Mouse (Mus musculus) heart, embryonic 11.5 days (tissue): ENCODE results near the gene Srgap2. TPM values are rescaled to one million over a fixed set of nuclear protein-coding genes. Genes with fewer than 3 reads are reported as not detected.

Experiments
- ATAC-seq: fragments of 200-750 bp; cut with Nextera tagmentation; replicated peaks from 2 replicates; pipeline ENCODE4 v1.8.0; 2017; ENCODE audit warnings: moderate library complexity; ENCODE audit not compliant: insufficient number of reproducible peaks, low FRiP score, low TSS enrichment
- H3K27ac ChIP-seq: fragments of 300-500 bp; sonication (generic); 2 replicates; pipeline ENCODE4 v1.5.1; 2014; ENCODE audit warnings: mild to moderate bottlenecking, low read depth, low read length
- H3K27me3 ChIP-seq: fragments of 300-500 bp; sonication (generic); 2 replicates; pipeline ENCODE4 v1.6.1; 2014; ENCODE audit warnings: mild to moderate bottlenecking, low read length, mixed read lengths; ENCODE audit not compliant: control insufficient read depth, insufficient read depth
- H3K36me3 ChIP-seq: fragments of 300-500 bp; sonication (generic); 2 replicates; pipeline ENCODE4 v1.6.1; 2014; ENCODE audit warnings: mild to moderate bottlenecking, low read length, moderate library complexity, mixed read lengths; ENCODE audit not compliant: control insufficient read depth, insufficient read depth
- H3K4me1 ChIP-seq: fragments of 300-500 bp; sonication (generic); 2 replicates; pipeline ENCODE4 v1.6.1; 2014; ENCODE audit warnings: low read length; ENCODE audit not compliant: control insufficient read depth, insufficient read depth
- H3K4me2 ChIP-seq: fragments of 300-500 bp; sonication (generic); 2 replicates; pipeline ENCODE4 v1.6.1; 2014; ENCODE audit warnings: mild to moderate bottlenecking, moderate library complexity
- H3K4me3 ChIP-seq: fragments of 300-500 bp; sonication (generic); 2 replicates; pipeline ENCODE4 v1.5.1; 2014; ENCODE audit warnings: low read depth, low read length
- H3K9ac ChIP-seq: fragments of 300-500 bp; sonication (generic); 2 replicates; pipeline ENCODE4 v1.6.1; 2014; ENCODE audit warnings: mild to moderate bottlenecking, low read depth, low read length, moderate library complexity
- H3K9me3 ChIP-seq: fragments of 300-500 bp; sonication (generic); replicated peaks from 2 replicates; pipeline ENCODE4 v1.6.1; 2016; ENCODE audit warnings: low read length; ENCODE audit not compliant: control insufficient read depth
- WGBS: fragments of 180-500 bp; shearing (Covaris S2); extraction: QIAGEN DNeasy Blood & Tissue Kit; methylation state at CpG from one replicate; pipeline ENCODE4 v1.1.7; 2014; ENCODE audit not compliant: insufficient replicate concordance; 5-methylcytosine and 5-hydroxymethylcytosine counted together
- polyA plus RNA-seq: library from polyadenylated mRNA; unstranded; fragments of >200 nt; fragmentation: Nextera tagmentation; extraction: Ambion mirVana; gene quantifications from 2 replicates; pipeline ENCODE4 v1.2.1, GENCODE M21; 2014

Gene Srgap2
- polyA plus RNA-seq, 1 experiment from 2014 or later = 23.3 TPM

- Histone ChIP-seq H3K27me3 (no peaks in the 10 kb centered on the region), H3K27ac (no peak overlapping the region), H3K4me2 (no peak overlapping the region), H3K9me3 (no peaks in the 10 kb centered on the region), H3K9ac (no peak overlapping the region), H3K36me3 (peaks cover 5% of the 10 kb centered on the region; the same call in 1 of the 2 replicates), H3K4me3 (no peak overlapping the region), H3K4me1 (peaks cover 23% of the 10 kb centered on the region)
- no peak for ATAC-seq
- 94% methylated on average over 9 of the region's 9 CpGs for WGBS
Observed at GRCm38 (mm10) chr1:131298171-131298570, 229.0 kb downstream of the Srgap2 start.

GRCm38 (mm10) chr1:131296726-131297125 is 230.4 kb downstream of the Srgap2 start:
- Histone ChIP-seq H3K4me1 (peaks cover 23% of the 10 kb centered on the region), H3K27ac (no peak overlapping the region), H3K9me3 (no peaks in the 10 kb centered on the region), H3K27me3 (no peaks in the 10 kb centered on the region), H3K4me2 (no peak overlapping the region), H3K4me3 (no peak overlapping the region), H3K36me3 (peaks cover 5% of the 10 kb centered on the region; the same call in 1 of the 2 replicates), H3K9ac (no peak overlapping the region)
- ATAC-seq = no peak
- WGBS = 68% methylated on average over 7 of the region's 7 CpGs

GRCm38 (mm10) chr1:131295200-131295599 is 232.0 kb downstream of the Srgap2 start:
- Histone ChIP-seq H3K36me3 (peaks cover 5% of the 10 kb centered on the region; the same call in 1 of the 2 replicates), H3K27ac (no peak overlapping the region), H3K9ac (no peak overlapping the region), H3K27me3 (no peaks in the 10 kb centered on the region), H3K4me3 (no peak overlapping the region), H3K4me1 (peaks cover 23% of the 10 kb centered on the region), H3K9me3 (no peaks in the 10 kb centered on the region), H3K4me2 (no peak overlapping the region)
- 38% methylated on average over 8 of the region's 8 CpGs for WGBS
- ATAC-seq = 0 out of 2 replicates have a peak, but pooled peaks have one; percentile 27

GRCm38 (mm10) chr1:131293922-131294250 is 233.3 kb downstream of the Srgap2 start:
- Histone ChIP-seq H3K36me3 (peaks cover 5% of the 10 kb centered on the region; the same call in 1 of the 2 replicates), H3K9ac (no peak overlapping the region), H3K27ac (no peak overlapping the region), H3K4me1 (peaks cover 23% of the 10 kb centered on the region), H3K9me3 (no peaks in the 10 kb centered on the region), H3K4me3 (no peak overlapping the region), H3K27me3 (no peaks in the 10 kb centered on the region), H3K4me2 (no peak overlapping the region)
- ATAC-seq = no peak
- 93% methylated on average over 2 of the region's 2 CpGs for WGBS

GRCm38 (mm10) chr1:131293221-131293921 is 233.8 kb downstream of the Srgap2 start:
- no peak overlapping the region for H3K9ac ChIP-seq
- no peaks in the 10 kb centered on the region for H3K27me3 ChIP-seq
- WGBS = 87% methylated on average over 4 of the region's 4 CpGs
- no peak overlapping the region for H3K4me3 ChIP-seq
- peaks cover 5% of the 10 kb centered on the region; the same call in 1 of the 2 replicates for H3K36me3 ChIP-seq
- no peak overlapping the region for H3K27ac ChIP-seq
- no peak for ATAC-seq
- H3K4me2 ChIP-seq = no peak overlapping the region
- H3K9me3 ChIP-seq = no peaks in the 10 kb centered on the region
- H3K4me1 ChIP-seq = peaks cover 23% of the 10 kb centered on the region

GRCm38 (mm10) chr1:131290648-131291047 is 236.5 kb downstream of the Srgap2 start:
- Histone ChIP-seq H3K4me3 (no peak overlapping the region), H3K27ac (no peak overlapping the region), H3K4me1 (peaks cover 18% of the 10 kb centered on the region), H3K9ac (no peak overlapping the region), H3K9me3 (no peaks in the 10 kb centered on the region), H3K4me2 (no peak overlapping the region), H3K36me3 (no peaks in the 10 kb centered on the region), H3K27me3 (no peaks in the 10 kb centered on the region)
- ATAC-seq = no peak
- 43% methylated on average over 2 of the region's 2 CpGs for WGBS

- 81% methylated on average over 6 of the region's 6 CpGs for WGBS
- Histone ChIP-seq H3K36me3 (no peaks in the 10 kb centered on the region), H3K9ac (no peak overlapping the region), H3K27ac (no peak overlapping the region), H3K4me1 (peaks cover 10% of the 10 kb centered on the region), H3K4me2 (no peak overlapping the region), H3K4me3 (no peak overlapping the region), H3K9me3 (no peaks in the 10 kb centered on the region), H3K27me3 (no peaks in the 10 kb centered on the region)
- no peak for ATAC-seq
Observed at GRCm38 (mm10) chr1:131288938-131289337, 238.2 kb downstream of the Srgap2 start.

GRCm38 (mm10) chr1:131287267-131287666 is 239.9 kb downstream of the Srgap2 start:
- Histone ChIP-seq H3K27me3 (no peaks in the 10 kb centered on the region), H3K4me1 (peaks cover 13% of the 10 kb centered on the region), H3K27ac (no peak overlapping the region), H3K36me3 (no peaks in the 10 kb centered on the region), H3K4me2 (no peak overlapping the region), H3K9ac (no peak overlapping the region), H3K9me3 (no peaks in the 10 kb centered on the region), H3K4me3 (no peak overlapping the region)
- no peak for ATAC-seq
- 45% methylated on average over 2 of the region's 2 CpGs for WGBS

GRCm38 (mm10) chr1:131286803-131287202 is 240.3 kb downstream of the Srgap2 start:
- Histone ChIP-seq H3K27me3 (no peaks in the 10 kb centered on the region), H3K27ac (no peak overlapping the region), H3K4me1 (peaks cover 16% of the 10 kb centered on the region), H3K9ac (no peak overlapping the region), H3K36me3 (no peaks in the 10 kb centered on the region), H3K4me3 (no peak overlapping the region), H3K9me3 (no peaks in the 10 kb centered on the region), H3K4me2 (no peak overlapping the region)
- WGBS = 33% methylated on average over 5 of the region's 5 CpGs
- ATAC-seq = 0 out of 2 replicates have a peak, but pooled peaks have one; percentile 6
